Mouse (Mus musculus) limb, embryonic 11.5 days (tissue): ENCODE data around the gene 9530077C05Rik. TPM values are rescaled to one million over a fixed set of nuclear protein-coding genes. Genes with fewer than 3 reads are reported as not detected.

Source experiments
- ATAC-seq: fragments of 200-750 bp; cut with Nextera tagmentation; 2 replicates; pipeline ENCODE4 v1.8.0; 2017; ENCODE audit warnings: low read depth; ENCODE audit not compliant: insufficient number of reproducible peaks, low FRiP score, low TSS enrichment
- DNase-seq: peaks from one replicate; pipeline ENCODE4 v3.0.0-alpha.2; 2015; ENCODE audit warnings: low spot score
- H3K27ac ChIP-seq: fragments of 300-500 bp; sonication (generic); replicated peaks from 2 replicates; pipeline ENCODE4 v1.5.1; 2014; ENCODE audit warnings: low read depth, mild to moderate bottlenecking, low read length
- H3K27me3 ChIP-seq: fragments of 300-500 bp; sonication (generic); 2 replicates; pipeline ENCODE4 v1.6.1; 2014; ENCODE audit warnings: mild to moderate bottlenecking, low read length, mixed read lengths; ENCODE audit not compliant: control insufficient read depth, insufficient read depth
- H3K36me3 ChIP-seq: fragments of 300-500 bp; sonication (generic); 2 replicates; pipeline ENCODE4 v1.6.1; 2014; ENCODE audit warnings: mild to moderate bottlenecking, low read length, moderate library complexity, mixed read lengths; ENCODE audit not compliant: control insufficient read depth, insufficient read depth
- H3K4me1 ChIP-seq: fragments of 300-500 bp; sonication (generic); 2 replicates; pipeline ENCODE4 v1.6.1; 2014; ENCODE audit warnings: low read length, mixed read lengths; ENCODE audit not compliant: control insufficient read depth, insufficient read depth
- H3K4me2 ChIP-seq: fragments of 300-500 bp; sonication (generic); 2 replicates; pipeline ENCODE4 v1.6.1; 2014; ENCODE audit warnings: low read depth, mild to moderate bottlenecking, moderate library complexity; ENCODE audit not compliant: severe bottlenecking
- H3K4me3 ChIP-seq: fragments of 300-500 bp; sonication (generic); 2 replicates; pipeline ENCODE4 v1.5.1; 2014; ENCODE audit warnings: low read depth, low read length
- H3K9ac ChIP-seq: fragments of 300-500 bp; sonication (generic); 2 replicates; pipeline ENCODE4 v1.6.1; 2014; ENCODE audit warnings: mild to moderate bottlenecking, low read length
- H3K9me3 ChIP-seq: fragments of 300-500 bp; sonication (generic); 2 replicates; pipeline ENCODE4 v1.6.1; 2016; ENCODE audit warnings: low read length; ENCODE audit not compliant: control insufficient read depth
- WGBS: fragments of 180-500 bp; shearing (Covaris S2); extraction: QIAGEN DNeasy Blood & Tissue Kit; methylation state at CpG from one replicate; pipeline ENCODE4 v1.1.7; 2014; 5-methylcytosine and 5-hydroxymethylcytosine counted together
- polyA plus RNA-seq: library from polyadenylated mRNA; unstranded; fragments of >200 nt; fragmentation: Nextera tagmentation; extraction: Ambion mirVana; gene quantifications from 2 replicates; pipeline ENCODE4 v1.2.1, GENCODE M21; 2014

Gene 9530077C05Rik
- polyA plus RNA-seq, 1 experiment from 2014 or later, result 8.8 TPM

- Histone ChIP-seq H3K4me1 (no peaks in the 10 kb centered on the region), H3K9me3 (no peaks in the 10 kb centered on the region), H3K27ac (no peak overlapping the region), H3K4me2 (no peak overlapping the region), H3K27me3 (no peaks in the 10 kb centered on the region), H3K36me3 (no peaks in the 10 kb centered on the region), H3K4me3 (no peak overlapping the region), H3K9ac (no peak overlapping the region)
- DNase-seq (no peak), ATAC-seq (no peak)
- 53% methylated on average over 9 of the region's 9 CpGs for WGBS
Observed at GRCm38 (mm10) chr9:22488963-22489362, 77.7 kb downstream of the 9530077C05Rik start.

Other genes with a start within 250 kb of the 9530077C05Rik start
- gene Zfp872, start 223.4 kb upstream of the 9530077C05Rik start, polyA plus RNA-seq, result 0.06 TPM in 1 of 2 replicates, not detected in the other
- 10.3 and 15.2 TPM in 2 replicates for gene Zfp809, start 185.8 kb upstream of the 9530077C05Rik start, polyA plus RNA-seq
- 10.8 and 11.2 TPM in 2 replicates for gene Zfp599, start 151.6 kb upstream of the 9530077C05Rik start, polyA plus RNA-seq
- 30.8 and 36.4 TPM in 2 replicates for gene Zfp810, start 103.9 kb upstream of the 9530077C05Rik start, polyA plus RNA-seq
- 54.4 and 56.1 TPM in 2 replicates for gene Anln, start 22.3 kb upstream of the 9530077C05Rik start, polyA plus RNA-seq
- gene Gm17545, start 42.8 kb downstream of the 9530077C05Rik start, polyA plus RNA-seq, result not detected in 2 replicates
- 62.7 TPM in 2 replicates for gene Rp9, start 58.2 kb downstream of the 9530077C05Rik start, polyA plus RNA-seq
- 15.5 and 15.9 TPM in 2 replicates for gene Bbs9, start 64.2 kb downstream of the 9530077C05Rik start, polyA plus RNA-seq